Mouse (Mus musculus): ENCODE measurements at regions not wholly inside any gene's neighbourhood (a gene's known extent, or its start where the extent isn't known, plus 50 kb on each side); places are given as distances from the start of the nearest gene placed in this dataset.

GRCm38 (mm10) chr4:150750445-150751213 lies 98.7 kb upstream of the Slc45a1 start:
- no peak overlapping the region for H3K27ac ChIP-seq (replicated peaks; ENCODE audit: insufficient read depth, low read depth, low read length)
- no peak for DNase-seq (ENCODE audit: extremely low read depth, low read depth, low spot score)
- H3K27me3 ChIP-seq (ENCODE audit: control insufficient read depth, insufficient read depth, low read length): no peaks in the 10 kb centered on the region
- H3K4me1 ChIP-seq (ENCODE audit: control insufficient read depth, insufficient read depth, low read length): peaks cover 18% of the 10 kb centered on the region
- H3K79me2 ChIP-seq (ENCODE audit: control insufficient read depth, insufficient read depth, low read length): no peaks in the 10 kb centered on the region
- 95% methylated on average over 13 of the region's 13 CpGs for WGBS
- no peak overlapping the region for H3K4me3 ChIP-seq (ENCODE audit: insufficient read depth, low read depth, low read length)
- TF ChIP-seq POLR2A (IDR thresholded peaks at IDR 0.05; ENCODE audit: extremely low read depth, insufficient read depth, low read length) (no peak), CTCF (IDR thresholded peaks at IDR 0.05; ENCODE audit: low read depth, low read length) (no peak)
- H3K36me3 ChIP-seq (ENCODE audit: control insufficient read depth, insufficient read depth, low read length): no peaks in the 10 kb centered on the region
- no peak overlapping the region for H3K9ac ChIP-seq (ENCODE audit: low read depth, low read length)

GRCm38 (mm10) chr4:150749066-150749465 lies 97.1 kb upstream of the Slc45a1 start:
- Histone ChIP-seq H3K79me2 (ENCODE audit: control insufficient read depth, insufficient read depth, low read length) (no peaks in the 10 kb centered on the region), H3K36me3 (ENCODE audit: control insufficient read depth, insufficient read depth, low read length) (no peaks in the 10 kb centered on the region), H3K4me1 (ENCODE audit: control insufficient read depth, insufficient read depth, low read length) (peaks cover 24% of the 10 kb centered on the region), H3K27me3 (ENCODE audit: control insufficient read depth, insufficient read depth, low read length) (no peaks in the 10 kb centered on the region), H3K9ac (ENCODE audit: low read depth, low read length) (no peak overlapping the region), H3K27ac (replicated peaks; ENCODE audit: insufficient read depth, low read depth, low read length) (peak overlapping the region; percentile 66), H3K4me3 (ENCODE audit: insufficient read depth, low read depth, low read length) (no peak overlapping the region)
- TF ChIP-seq CTCF (IDR thresholded peaks at IDR 0.05; ENCODE audit: low read depth, low read length) (no peak), POLR2A (IDR thresholded peaks at IDR 0.05; ENCODE audit: extremely low read depth, insufficient read depth, low read length) (no peak)
- 34% methylated on average over 8 of the region's 8 CpGs for WGBS
- peak; percentile 94 for DNase-seq (ENCODE audit: extremely low read depth, low read depth, low spot score)

GRCm38 (mm10) chr4:150748099-150749000 lies 96.4 kb upstream of the Slc45a1 start:
- H3K9ac ChIP-seq (ENCODE audit: low read depth, low read length): 0 out of 2 replicates have a peak overlapping the region, but pooled peaks have one; percentile 6
- WGBS: 62% methylated on average over 13 of the region's 13 CpGs
- peak overlapping the region; percentile 66 for H3K27ac ChIP-seq (replicated peaks; ENCODE audit: insufficient read depth, low read depth, low read length)
- DNase-seq (ENCODE audit: extremely low read depth, low read depth, low spot score): peak; percentile 56
- H3K36me3 ChIP-seq (ENCODE audit: control insufficient read depth, insufficient read depth, low read length): no peaks in the 10 kb centered on the region
- H3K79me2 ChIP-seq (ENCODE audit: control insufficient read depth, insufficient read depth, low read length): no peaks in the 10 kb centered on the region
- TF ChIP-seq CTCF (IDR thresholded peaks at IDR 0.05; ENCODE audit: low read depth, low read length) (no peak), POLR2A (IDR thresholded peaks at IDR 0.05; ENCODE audit: extremely low read depth, insufficient read depth, low read length) (no peak)
- no peaks in the 10 kb centered on the region for H3K27me3 ChIP-seq (ENCODE audit: control insufficient read depth, insufficient read depth, low read length)
- peaks cover 24% of the 10 kb centered on the region for H3K4me1 ChIP-seq (ENCODE audit: control insufficient read depth, insufficient read depth, low read length)
- no peak overlapping the region for H3K4me3 ChIP-seq (ENCODE audit: insufficient read depth, low read depth, low read length)

GRCm38 (mm10) chr4:150746430-150746923 lies 94.5 kb upstream of the Slc45a1 start:
- H3K27ac ChIP-seq (replicated peaks; ENCODE audit: insufficient read depth, low read depth, low read length): peak overlapping the region; percentile 99
- H3K4me3 ChIP-seq (ENCODE audit: insufficient read depth, low read depth, low read length): no peak overlapping the region
- no peaks in the 10 kb centered on the region for H3K36me3 ChIP-seq (ENCODE audit: control insufficient read depth, insufficient read depth, low read length)
- peak overlapping the region; percentile 44 for H3K9ac ChIP-seq (ENCODE audit: low read depth, low read length)
- no peaks in the 10 kb centered on the region for H3K79me2 ChIP-seq (ENCODE audit: control insufficient read depth, insufficient read depth, low read length)
- no peaks in the 10 kb centered on the region for H3K27me3 ChIP-seq (ENCODE audit: control insufficient read depth, insufficient read depth, low read length)
- no peak for DNase-seq (ENCODE audit: extremely low read depth, low read depth, low spot score)
- H3K4me1 ChIP-seq (ENCODE audit: control insufficient read depth, insufficient read depth, low read length): peaks cover 24% of the 10 kb centered on the region
- 47% methylated on average over 13 of the region's 13 CpGs for WGBS
- no peak for TF ChIP-seq CTCF (IDR thresholded peaks at IDR 0.05; ENCODE audit: low read depth, low read length)
- no peak for TF ChIP-seq POLR2A (IDR thresholded peaks at IDR 0.05; ENCODE audit: extremely low read depth, insufficient read depth, low read length)

GRCm38 (mm10) chr4:150745529-150746429 lies 93.8 kb upstream of the Slc45a1 start:
- Histone ChIP-seq H3K9ac (ENCODE audit: low read depth, low read length) (peak overlapping the region; percentile 46), H3K4me3 (ENCODE audit: insufficient read depth, low read depth, low read length) (no peak overlapping the region), H3K27me3 (ENCODE audit: control insufficient read depth, insufficient read depth, low read length) (no peaks in the 10 kb centered on the region), H3K27ac (replicated peaks; ENCODE audit: insufficient read depth, low read depth, low read length) (peak overlapping the region; percentile 99), H3K4me1 (ENCODE audit: control insufficient read depth, insufficient read depth, low read length) (peaks cover 24% of the 10 kb centered on the region), H3K36me3 (ENCODE audit: control insufficient read depth, insufficient read depth, low read length) (no peaks in the 10 kb centered on the region), H3K79me2 (ENCODE audit: control insufficient read depth, insufficient read depth, low read length) (no peaks in the 10 kb centered on the region)
- no peak for TF ChIP-seq POLR2A (IDR thresholded peaks at IDR 0.05; ENCODE audit: extremely low read depth, insufficient read depth, low read length)
- no peak for TF ChIP-seq CTCF (IDR thresholded peaks at IDR 0.05; ENCODE audit: low read depth, low read length)
- peak; percentile 99 for DNase-seq (ENCODE audit: extremely low read depth, low read depth, low spot score)
- WGBS: 10% methylated on average over 7 of the region's 7 CpGs
